Mouse (Mus musculus): ENCODE measurements around the gene Ucp2. TPM values are rescaled to one million over a fixed set of nuclear protein-coding genes. Genes with fewer than 3 reads are reported as not detected.

Ucp2 gene
- polyA plus RNA-seq, 1 experiment = 92.5 TPM

- TF ChIP-seq MAX (IDR thresholded peaks at IDR 0.05) = no peak
- no peak for TF ChIP-seq FOSL1 (IDR thresholded peaks at IDR 0.05; ENCODE audit: insufficient read depth, low read length, poor library complexity, severe bottlenecking)
- TF ChIP-seq CEBPB (IDR thresholded peaks at IDR 0.05; ENCODE audit: low read depth) = no peak
- TF ChIP-seq MYOD1 (IDR thresholded peaks at IDR 0.05; ENCODE audit: control insufficient read depth, insufficient read length, low read depth) = no peak
- TF ChIP-seq MYOG (IDR thresholded peaks at IDR 0.05; ENCODE audit: control insufficient read depth, extremely low read depth, insufficient read length) = no peak
- no peak for TF ChIP-seq CTCF (IDR thresholded peaks at IDR 0.05; ENCODE audit: control insufficient read depth, insufficient read depth, insufficient read length)
- TF ChIP-seq USF1 (IDR thresholded peaks at IDR 0.05; ENCODE audit: low read depth) = no peak
- H3K27me3 ChIP-seq (ENCODE audit: control insufficient read depth, insufficient read depth, insufficient read length) = no peaks in the 10 kb centered on the region
- H3K79me3 ChIP-seq (ENCODE audit: low read depth) = no peaks in the 10 kb centered on the region
- no peaks in the 10 kb centered on the region for H3K36me3 ChIP-seq (ENCODE audit: control insufficient read depth, insufficient read depth)
- no peaks in the 10 kb centered on the region for H3K79me2 ChIP-seq (ENCODE audit: control insufficient read depth, insufficient read depth)
- H3ac ChIP-seq (ENCODE audit: control insufficient read depth, insufficient read length, low read depth) = peak overlapping the region; percentile 52
- H3K4me3 ChIP-seq (ENCODE audit: insufficient read depth, poor library complexity, severe bottlenecking) = no peak overlapping the region
These were observed 612 bp downstream of the Ucp2 start for GRCm38 (mm10) chr7:100493484-100494414.

GRCm38 (mm10) chr7:100494415-100494831 is 1.3 kb downstream of the Ucp2 start:
- H3K4me3 ChIP-seq (ENCODE audit: insufficient read depth, poor library complexity, severe bottlenecking) = no peak overlapping the region
- H3K79me2 ChIP-seq (ENCODE audit: control insufficient read depth, insufficient read depth) = no peaks in the 10 kb centered on the region
- no peak for TF ChIP-seq USF1 (IDR thresholded peaks at IDR 0.05; ENCODE audit: low read depth)
- no peak for TF ChIP-seq CTCF (IDR thresholded peaks at IDR 0.05; ENCODE audit: control insufficient read depth, insufficient read depth, insufficient read length)
- TF ChIP-seq MYOG (IDR thresholded peaks at IDR 0.05; ENCODE audit: control insufficient read depth, extremely low read depth, insufficient read length) = no peak
- TF ChIP-seq MAX (IDR thresholded peaks at IDR 0.05) = no peak
- TF ChIP-seq CEBPB (IDR thresholded peaks at IDR 0.05; ENCODE audit: low read depth) = no peak
- no peak for TF ChIP-seq FOSL1 (IDR thresholded peaks at IDR 0.05; ENCODE audit: insufficient read depth, low read length, poor library complexity, severe bottlenecking)
- TF ChIP-seq MYOD1 (IDR thresholded peaks at IDR 0.05; ENCODE audit: control insufficient read depth, insufficient read length, low read depth) = no peak
- H3K27me3 ChIP-seq (ENCODE audit: control insufficient read depth, insufficient read depth, insufficient read length) = no peaks in the 10 kb centered on the region
- no peaks in the 10 kb centered on the region for H3K79me3 ChIP-seq (ENCODE audit: low read depth)
- H3ac ChIP-seq (ENCODE audit: control insufficient read depth, insufficient read length, low read depth) = no peak overlapping the region
- no peaks in the 10 kb centered on the region for H3K36me3 ChIP-seq (ENCODE audit: control insufficient read depth, insufficient read depth)

- Histone ChIP-seq H3K36me3 (ENCODE audit: control insufficient read depth, insufficient read depth) (no peaks in the 10 kb centered on the region), H3K4me3 (ENCODE audit: insufficient read depth, poor library complexity, severe bottlenecking) (no peak overlapping the region), H3ac (ENCODE audit: control insufficient read depth, insufficient read length, low read depth) (no peak overlapping the region), H3K79me3 (ENCODE audit: low read depth) (no peaks in the 10 kb centered on the region), H3K27me3 (ENCODE audit: control insufficient read depth, insufficient read depth, insufficient read length) (no peaks in the 10 kb centered on the region), H3K79me2 (ENCODE audit: control insufficient read depth, insufficient read depth) (no peaks in the 10 kb centered on the region)
- TF ChIP-seq CTCF (IDR thresholded peaks at IDR 0.05; ENCODE audit: control insufficient read depth, insufficient read depth, insufficient read length) (no peak), MYOD1 (IDR thresholded peaks at IDR 0.05; ENCODE audit: control insufficient read depth, insufficient read length, low read depth) (no peak)
These were observed 1.9 kb downstream of the Ucp2 start for GRCm38 (mm10) chr7:100495042-100495441.

GRCm38 (mm10) chr7:100495581-100496251 is 2.6 kb downstream of the Ucp2 start:
- no peaks in the 10 kb centered on the region for H3K79me2 ChIP-seq (ENCODE audit: control insufficient read depth, insufficient read depth)
- no peaks in the 10 kb centered on the region for H3K36me3 ChIP-seq (ENCODE audit: control insufficient read depth, insufficient read depth)
- no peak overlapping the region for H3ac ChIP-seq (ENCODE audit: control insufficient read depth, insufficient read length, low read depth)
- no peak overlapping the region for H3K4me3 ChIP-seq (ENCODE audit: insufficient read depth, poor library complexity, severe bottlenecking)
- H3K27me3 ChIP-seq (ENCODE audit: control insufficient read depth, insufficient read depth, insufficient read length) = no peaks in the 10 kb centered on the region
- H3K79me3 ChIP-seq (ENCODE audit: low read depth) = no peaks in the 10 kb centered on the region
- TF ChIP-seq FOSL1 (IDR thresholded peaks at IDR 0.05; ENCODE audit: insufficient read depth, low read length, poor library complexity, severe bottlenecking) (no peak), MYOG (IDR thresholded peaks at IDR 0.05; ENCODE audit: control insufficient read depth, extremely low read depth, insufficient read length) (no peak), CEBPB (IDR thresholded peaks at IDR 0.05; ENCODE audit: low read depth) (no peak)

- Histone ChIP-seq H3K36me3 (ENCODE audit: control insufficient read depth, insufficient read depth) (no peaks in the 10 kb centered on the region), H3K27me3 (ENCODE audit: control insufficient read depth, insufficient read depth, insufficient read length) (no peaks in the 10 kb centered on the region), H3ac (ENCODE audit: control insufficient read depth, insufficient read length, low read depth) (no peak overlapping the region), H3K4me3 (ENCODE audit: insufficient read depth, poor library complexity, severe bottlenecking) (no peak overlapping the region), H3K79me3 (ENCODE audit: low read depth) (no peaks in the 10 kb centered on the region), H3K79me2 (ENCODE audit: control insufficient read depth, insufficient read depth) (no peaks in the 10 kb centered on the region)
- TF ChIP-seq CEBPB (IDR thresholded peaks at IDR 0.05; ENCODE audit: low read depth) (no peak), USF1 (IDR thresholded peaks at IDR 0.05; ENCODE audit: low read depth) (no peak), MYOG (IDR thresholded peaks at IDR 0.05; ENCODE audit: control insufficient read depth, extremely low read depth, insufficient read length) (no peak), MAX (IDR thresholded peaks at IDR 0.05) (no peak)
These were observed 3.2 kb downstream of the Ucp2 start for GRCm38 (mm10) chr7:100496371-100496770.

- TF ChIP-seq USF1 (IDR thresholded peaks at IDR 0.05; ENCODE audit: low read depth) (no peak), CTCF (IDR thresholded peaks at IDR 0.05; ENCODE audit: control insufficient read depth, insufficient read depth, insufficient read length) (no peak), MYOD1 (IDR thresholded peaks at IDR 0.05; ENCODE audit: control insufficient read depth, insufficient read length, low read depth) (no peak), FOSL1 (IDR thresholded peaks at IDR 0.05; ENCODE audit: insufficient read depth, low read length, poor library complexity, severe bottlenecking) (no peak), MYOG (IDR thresholded peaks at IDR 0.05; ENCODE audit: control insufficient read depth, extremely low read depth, insufficient read length) (no peak), CEBPB (IDR thresholded peaks at IDR 0.05; ENCODE audit: low read depth) (no peak), MAX (IDR thresholded peaks at IDR 0.05) (no peak)
- Histone ChIP-seq H3K27me3 (ENCODE audit: control insufficient read depth, insufficient read depth, insufficient read length) (no peaks in the 10 kb centered on the region), H3K4me3 (ENCODE audit: insufficient read depth, poor library complexity, severe bottlenecking) (no peak overlapping the region), H3K79me2 (ENCODE audit: control insufficient read depth, insufficient read depth) (no peaks in the 10 kb centered on the region), H3K36me3 (ENCODE audit: control insufficient read depth, insufficient read depth) (no peaks in the 10 kb centered on the region), H3K79me3 (ENCODE audit: low read depth) (no peaks in the 10 kb centered on the region), H3ac (ENCODE audit: control insufficient read depth, insufficient read length, low read depth) (no peak overlapping the region)
These were observed 3.7 kb downstream of the Ucp2 start for GRCm38 (mm10) chr7:100496791-100497190.
